Mouse (Mus musculus): ENCODE results near the gene Jade1.

Jade1 gene

GRCm38 (mm10) chr3:41548238-41548637 lies 7.3 kb upstream of the Jade1 start:
- DNase-seq (ENCODE audit: low read depth, low spot score), result no peak

- peak; percentile 25 for DNase-seq (ENCODE audit: low read depth, low spot score)
Measured at GRCm38 (mm10) chr3:41551671-41552070, 3.9 kb upstream of the Jade1 start.

- DNase-seq (ENCODE audit: low read depth, low spot score), result peak; percentile 18
Measured at GRCm38 (mm10) chr3:41552777-41553548, 2.6 kb upstream of the Jade1 start.

- no peak for DNase-seq (ENCODE audit: low read depth, low spot score)
Measured at GRCm38 (mm10) chr3:41553681-41554080, 1.9 kb upstream of the Jade1 start.

GRCm38 (mm10) chr3:41554480-41555475 lies 753 bp upstream of the Jade1 start:
- DNase-seq (ENCODE audit: low read depth, low spot score), result peak; percentile 73

- DNase-seq (ENCODE audit: low read depth, low spot score), result peak; percentile 77
Measured at GRCm38 (mm10) chr3:41556451-41557266, 1.1 kb downstream of the Jade1 start.

- DNase-seq (ENCODE audit: low read depth, low spot score), result peak; percentile 96
Measured at GRCm38 (mm10) chr3:41557267-41557995, 1.9 kb downstream of the Jade1 start.

GRCm38 (mm10) chr3:41560489-41560888 lies 5.0 kb downstream of the Jade1 start:
- DNase-seq (ENCODE audit: low read depth, low spot score), result no peak

- peak; percentile 23 for DNase-seq (ENCODE audit: low read depth, low spot score)
Measured at GRCm38 (mm10) chr3:41561787-41562186, 6.3 kb downstream of the Jade1 start.

- peak; percentile 68 for DNase-seq (ENCODE audit: low read depth, low spot score)
Measured at GRCm38 (mm10) chr3:41563211-41563931, 7.8 kb downstream of the Jade1 start.

GRCm38 (mm10) chr3:41563997-41564396 lies 8.5 kb downstream of the Jade1 start:
- DNase-seq (ENCODE audit: low read depth, low spot score), result no peak

GRCm38 (mm10) chr3:41564471-41565213 lies 9.1 kb downstream of the Jade1 start:
- peak; percentile 87 for DNase-seq (ENCODE audit: low read depth, low spot score)

GRCm38 (mm10) chr3:41565410-41565823 lies 9.9 kb downstream of the Jade1 start:
- peak; percentile 59 for DNase-seq (ENCODE audit: low read depth, low spot score)

- DNase-seq (ENCODE audit: low read depth, low spot score), result peak; percentile 72
Measured at GRCm38 (mm10) chr3:41565955-41566354, 10.4 kb downstream of the Jade1 start.

- no peak for DNase-seq (ENCODE audit: low read depth, low spot score)
Measured at GRCm38 (mm10) chr3:41569943-41570342, 14.4 kb downstream of the Jade1 start.

- no peak for DNase-seq (ENCODE audit: low read depth, low spot score)
Measured at GRCm38 (mm10) chr3:41572131-41572530, 16.6 kb downstream of the Jade1 start.

- DNase-seq (ENCODE audit: low read depth, low spot score), result no peak
Measured at GRCm38 (mm10) chr3:41572968-41573367, 17.4 kb downstream of the Jade1 start.

GRCm38 (mm10) chr3:41574208-41574607 lies 18.7 kb downstream of the Jade1 start:
- no peak for DNase-seq (ENCODE audit: low read depth, low spot score)

- no peak for DNase-seq (ENCODE audit: low read depth, low spot score)
Measured at GRCm38 (mm10) chr3:41574720-41575435, 19.3 kb downstream of the Jade1 start.
